Mouse (Mus musculus): ENCODE measurements around the gene Prss28. TPM values are rescaled to one million over a fixed set of nuclear protein-coding genes. Genes with fewer than 3 reads are reported as not detected.

The Prss28 gene
- polyA plus RNA-seq, 1 experiment, result not detected

GRCm38 (mm10) chr17:25341490-25341889, 33.0 kb downstream of the Prss28 start:
- DNase-seq (ENCODE audit: low read depth), result no peak

GRCm38 (mm10) chr17:25345462-25345861, 37.0 kb downstream of the Prss28 start, which contains the start of gene Tpsab1:
Gene Tpsab1 (minus strand): TSS chr17:25345562.
- DNase-seq (ENCODE audit: low read depth), result no peak

- DNase-seq (ENCODE audit: low read depth), result no peak
Measured at GRCm38 (mm10) chr17:25361291-25361690, 52.8 kb downstream of the Prss28 start.

Other genes with a start within 250 kb of the Prss28 start
- 37.6 and 53.0 TPM in 2 replicates for gene Tmem204, start 225.1 kb upstream of the Prss28 start, polyA plus RNA-seq (2012; rRNA removed)
- 17.3 and 25.3 TPM in 2 replicates for gene Telo2, start 192.7 kb upstream of the Prss28 start, polyA plus RNA-seq (2012; rRNA removed)
- 0.15 and 0.18 TPM in 2 replicates for gene Ptx4, start 187.9 kb upstream of the Prss28 start, polyA plus RNA-seq (2012; rRNA removed)
- gene Clcn7, start 175.3 kb upstream of the Prss28 start, polyA plus RNA-seq (2012; rRNA removed), result 82.7 and 93.5 TPM in 2 replicates
- 0.04 TPM in 1 of 2 replicates, not detected in the other for gene Ccdc154, start 146.2 kb upstream of the Prss28 start, polyA plus RNA-seq (2012; rRNA removed)
- gene Gm38655, start 133.2 kb upstream of the Prss28 start, polyA plus RNA-seq (2012; rRNA removed), result 0.24 and 0.57 TPM in 2 replicates
- gene BC003965, start 124.1 kb upstream of the Prss28 start, polyA plus RNA-seq (2012; rRNA removed), result 9.5 and 10.5 TPM in 2 replicates
- gene Unkl, start 120.2 kb upstream of the Prss28 start, polyA plus RNA-seq (2012; rRNA removed), result 14.8 and 17.1 TPM in 2 replicates
- 58.7 and 60.3 TPM in 2 replicates for gene Gnptg, start 68.5 kb upstream of the Prss28 start, polyA plus RNA-seq (2012; rRNA removed)
- 21.5 and 24.7 TPM in 2 replicates for gene Tsr3, start 68.5 kb upstream of the Prss28 start, polyA plus RNA-seq (2012; rRNA removed)
- 4.0 and 4.3 TPM in 2 replicates for gene Baiap3, start 52.3 kb upstream of the Prss28 start, polyA plus RNA-seq (2012; rRNA removed)
- gene Ube2i, start 34.0 kb upstream of the Prss28 start, polyA plus RNA-seq (2012; rRNA removed), result 136 and 144 TPM in 2 replicates
- gene Prss34, start 10.3 kb upstream of the Prss28 start, polyA plus RNA-seq (2012; rRNA removed), result 0.34 and 0.42 TPM in 2 replicates
- 0.27 TPM in 1 of 2 replicates, not detected in the other for gene Prss29, start 10.0 kb downstream of the Prss28 start, polyA plus RNA-seq (2012; rRNA removed)
- 0.32 and 0.44 TPM in 2 replicates for gene Tpsab1, start 36.9 kb downstream of the Prss28 start, polyA plus RNA-seq (2012; rRNA removed)
- gene Tpsb2, start 57.7 kb downstream of the Prss28 start, polyA plus RNA-seq (2012; rRNA removed), result 4.3 and 9.6 TPM in 2 replicates
- 0.25 TPM in 1 of 2 replicates, not detected in the other for gene Tpsg1, start 60.6 kb downstream of the Prss28 start, polyA plus RNA-seq (2012; rRNA removed)
- 8.9 and 15.1 TPM in 2 replicates for gene Cacna1h, start 125.1 kb downstream of the Prss28 start, polyA plus RNA-seq (2012; rRNA removed)
- gene Tekt4, start 146.0 kb downstream of the Prss28 start, polyA plus RNA-seq (2012; rRNA removed), result 3.0 and 4.3 TPM in 2 replicates
- 0.08 TPM in 1 of 2 replicates, not detected in the other for gene Sstr5, start 188.6 kb downstream of the Prss28 start, polyA plus RNA-seq (2012; rRNA removed)

All from gonadal fat pad, adult 2 months (tissue).